Mouse (Mus musculus) Patski (cell line): ENCODE measurements around the gene Mns1. TPM values are rescaled to one million over a fixed set of nuclear protein-coding genes. Genes with fewer than 3 reads are reported as not detected.

Experiments
- ATAC-seq: fragments of 100-300 bp; one replicate; pipeline ENCODE4 v1.8.0; 2021
- CTCF ChIA-PET: fragments of 350-600 bp; sonication (Branson Sonifier 250); formaldehyde crosslinking; loops from one replicate; lab custom pipeline; 2022; ENCODE audit warnings: inconsistent platforms; lab: Charles Lee
- POLR2A ChIA-PET: fragments of 350-600 bp; sonication (Branson Sonifier 250); formaldehyde crosslinking; loops from one replicate; lab custom pipeline; 2022; ENCODE audit warnings: antibody characterized with exemption, inconsistent platforms; lab: Charles Lee
- DNase-seq: peaks from one replicate; pipeline ENCODE4 v3.0.0-alpha.2; 2011; ENCODE audit warnings: low read depth, low spot score
- H3K27me3 ChIP-seq: fragments of 371-371 bp; one replicate; pipeline ENCODE4 v1.5.1; 2021
- CTCF ChIP-seq: fragments of 100-300 bp; IDR thresholded peaks from one replicate; pipeline ENCODE4 v1.5.1; 2021
- in situ Hi-C: fragments of 300-500 bp; cut with MboI; formaldehyde crosslinking; loops from 3 replicates; pipeline ENCODE4 v1.11.1; 2018; ENCODE audit warnings: low pct_unique_long_range_greater_than_20kb, mixed read lengths
- polyA plus RNA-seq: library from polyadenylated mRNA; unstranded; gene quantifications from one replicate; pipeline ENCODE4 v1.2.3, GENCODE M21; 2021

The Mns1 gene
- polyA plus RNA-seq, 1 experiment from 2014 or later, result 5.5 TPM

DNA sequence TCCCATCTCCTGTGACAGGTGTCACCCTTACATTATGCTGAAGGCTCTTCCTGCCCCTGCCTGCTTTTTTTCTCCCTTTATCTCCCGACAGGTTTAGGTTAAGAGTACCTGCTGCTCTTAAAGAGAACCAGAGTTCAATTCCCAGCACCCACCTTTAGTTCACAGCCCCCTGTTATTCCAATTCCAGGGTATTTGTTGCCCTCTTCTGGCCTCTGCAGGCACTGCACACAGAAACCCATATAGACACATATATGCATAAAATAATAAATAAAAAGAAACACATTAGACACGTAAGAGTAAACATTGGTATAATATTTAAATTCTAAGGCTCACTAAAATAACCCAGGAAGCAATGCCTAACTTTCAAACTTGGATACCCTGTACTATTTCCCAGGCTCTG lies 15.1 kb upstream of the Mns1 start:
- ChIA-PET POLR2A (no interaction called here), CTCF (no interaction called here)
- peak; percentile 29 for TF ChIP-seq CTCF
- no peak for ATAC-seq
- H3K27me3 ChIP-seq, result peaks cover 12% of the 10 kb centered on the region
- no peak for DNase-seq
- in situ Hi-C loops, result no loop called here

DNA sequence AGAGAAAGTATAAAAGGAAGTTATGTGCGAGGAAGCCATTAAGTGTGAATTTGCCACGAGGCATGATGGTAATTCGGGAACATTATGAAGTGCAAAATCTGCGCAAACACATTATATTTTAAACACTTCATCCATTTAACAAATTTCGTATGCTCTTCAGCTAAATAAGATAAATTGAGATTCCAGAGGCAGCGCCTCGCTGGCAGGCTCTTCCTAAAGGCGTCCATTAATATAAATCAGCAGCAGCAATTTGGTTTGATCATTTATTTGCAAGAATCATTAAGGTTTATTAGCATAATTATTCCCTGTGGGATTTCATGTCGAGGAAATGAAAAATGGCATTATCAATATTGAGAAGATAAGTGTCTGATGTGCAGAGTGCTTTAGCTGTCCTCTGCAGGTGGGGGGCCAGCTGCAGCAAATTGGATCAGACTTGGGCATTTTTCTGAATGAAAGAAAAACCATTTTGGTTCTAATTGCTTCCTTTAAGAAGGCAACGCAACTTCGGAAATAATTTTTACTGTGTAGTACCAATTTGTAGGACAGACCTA lies 12.4 kb upstream of the Mns1 start:
- TF ChIP-seq CTCF, result no peak
- no peak for DNase-seq
- in situ Hi-C loops, result no loop called here
- ChIA-PET CTCF (no interaction called here), POLR2A (no interaction called here)
- peaks cover 28% of the 10 kb centered on the region for H3K27me3 ChIP-seq
- no peak for ATAC-seq

DNA sequence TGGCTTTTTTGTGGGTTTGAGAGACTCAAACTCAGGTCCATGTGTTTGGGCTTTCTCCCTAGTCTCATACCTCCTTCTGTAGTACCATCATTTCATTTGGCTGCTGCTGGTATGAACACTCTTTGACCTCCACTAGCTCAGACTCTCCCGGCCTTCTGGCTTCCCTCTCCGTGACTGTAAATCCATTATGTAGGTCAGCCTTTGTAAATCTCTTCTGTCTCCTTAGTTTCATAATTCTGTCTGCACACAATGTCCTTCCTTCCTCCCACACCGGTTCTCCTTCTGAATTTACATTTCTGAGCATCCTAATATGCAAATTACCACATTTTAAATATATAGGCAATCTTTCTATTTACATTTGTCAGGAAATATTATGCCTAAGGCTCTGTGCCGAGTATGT lies 9.9 kb upstream of the Mns1 start:
- POLR2A ChIA-PET, result no interaction called here
- no peak for DNase-seq
- ATAC-seq, result no peak
- TF ChIP-seq CTCF, result no peak
- in situ Hi-C loops, result no loop called here
- peaks cover 34% of the 10 kb centered on the region for H3K27me3 ChIP-seq
- CTCF ChIA-PET, result interaction anchor here (1.4 kb wide), 1 partner anchor 20 kb away, joined by 6 read pairs; no protein-coding TSS in a partner anchor

DNA sequence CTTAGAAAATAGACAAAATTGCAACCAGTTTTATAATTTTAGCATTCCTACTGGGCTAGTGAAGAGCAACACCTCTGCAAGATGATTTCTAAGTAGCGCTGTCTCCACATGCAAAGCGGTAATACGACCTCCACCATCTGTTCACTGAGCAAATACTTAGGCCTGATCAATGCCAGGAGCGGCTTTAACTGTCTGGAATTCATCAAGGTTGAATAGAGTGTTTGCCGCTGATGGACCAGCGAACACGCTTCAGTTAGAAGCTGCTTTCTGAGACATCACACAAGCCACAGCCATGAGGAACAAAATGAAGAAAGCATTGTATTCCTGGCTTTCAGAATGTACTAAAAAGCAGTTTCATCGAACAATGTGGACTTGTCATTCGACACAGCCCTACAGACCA lies 2.9 kb upstream of the Mns1 start:
- CTCF ChIA-PET, result interaction anchor here (1.2 kb wide), 1 partner anchor 11 kb away, joined by 4 read pairs; no protein-coding TSS in a partner anchor
- in situ Hi-C loops, result no loop called here
- no peak for TF ChIP-seq CTCF
- POLR2A ChIA-PET, result no interaction called here
- no peak for ATAC-seq
- DNase-seq, result no peak
- H3K27me3 ChIP-seq, result peaks cover 30% of the 10 kb centered on the region

DNA sequence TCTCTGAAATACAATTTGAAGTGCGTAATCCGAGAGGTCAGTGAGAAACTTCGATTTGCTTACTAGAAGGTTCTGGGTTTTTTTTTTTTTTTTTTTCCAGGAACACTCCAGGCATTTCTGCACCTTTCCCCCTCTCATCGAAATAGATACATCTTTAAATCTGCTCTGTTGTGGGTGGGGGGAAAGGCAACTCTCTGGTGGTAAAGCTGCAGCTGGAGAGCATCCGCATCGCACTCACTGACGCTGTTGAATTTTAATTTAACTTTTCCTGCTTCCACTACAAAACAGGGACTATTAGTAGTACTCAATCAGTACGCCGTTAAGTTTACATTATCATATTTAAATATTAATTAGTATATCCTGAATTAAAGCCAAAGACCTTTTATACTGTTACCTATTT lies 938 bp downstream of the Mns1 start:
- ChIA-PET CTCF (interaction anchor here (0.7 to 2.9 kb wide), 2 partner anchors 9 to 33 kb away, joined by 3 to 14 read pairs; no protein-coding TSS in a partner anchor), POLR2A (no interaction called here)
- ATAC-seq (no peak), DNase-seq (no peak)
- peaks cover 13% of the 10 kb centered on the region for H3K27me3 ChIP-seq
- in situ Hi-C loops, result no loop called here
- no peak for TF ChIP-seq CTCF

DNA sequence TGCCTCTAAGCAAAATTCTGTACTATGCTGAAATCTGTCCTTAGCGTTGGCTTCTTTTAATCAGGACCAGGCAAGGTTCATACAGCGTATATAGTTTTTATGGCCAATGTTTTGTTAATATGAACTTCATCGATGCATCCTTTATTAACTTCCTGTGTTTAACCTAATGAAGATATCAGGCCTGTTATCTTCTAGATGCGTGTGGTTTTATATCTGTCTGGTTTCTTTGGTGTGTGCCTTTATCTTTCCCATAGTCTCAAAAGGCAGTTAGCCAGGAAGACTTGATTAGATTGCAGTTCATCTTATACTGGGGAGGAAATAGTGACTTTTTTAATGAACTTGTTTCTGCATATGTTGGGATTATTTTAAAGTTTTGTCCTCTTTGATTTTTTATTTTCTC lies 2.5 kb downstream of the Mns1 start:
- ChIA-PET CTCF (no interaction called here), POLR2A (no interaction called here)
- in situ Hi-C loops, result no loop called here
- no peak for ATAC-seq
- no peak for TF ChIP-seq CTCF
- no peaks in the 10 kb centered on the region for H3K27me3 ChIP-seq
- no peak for DNase-seq

DNA sequence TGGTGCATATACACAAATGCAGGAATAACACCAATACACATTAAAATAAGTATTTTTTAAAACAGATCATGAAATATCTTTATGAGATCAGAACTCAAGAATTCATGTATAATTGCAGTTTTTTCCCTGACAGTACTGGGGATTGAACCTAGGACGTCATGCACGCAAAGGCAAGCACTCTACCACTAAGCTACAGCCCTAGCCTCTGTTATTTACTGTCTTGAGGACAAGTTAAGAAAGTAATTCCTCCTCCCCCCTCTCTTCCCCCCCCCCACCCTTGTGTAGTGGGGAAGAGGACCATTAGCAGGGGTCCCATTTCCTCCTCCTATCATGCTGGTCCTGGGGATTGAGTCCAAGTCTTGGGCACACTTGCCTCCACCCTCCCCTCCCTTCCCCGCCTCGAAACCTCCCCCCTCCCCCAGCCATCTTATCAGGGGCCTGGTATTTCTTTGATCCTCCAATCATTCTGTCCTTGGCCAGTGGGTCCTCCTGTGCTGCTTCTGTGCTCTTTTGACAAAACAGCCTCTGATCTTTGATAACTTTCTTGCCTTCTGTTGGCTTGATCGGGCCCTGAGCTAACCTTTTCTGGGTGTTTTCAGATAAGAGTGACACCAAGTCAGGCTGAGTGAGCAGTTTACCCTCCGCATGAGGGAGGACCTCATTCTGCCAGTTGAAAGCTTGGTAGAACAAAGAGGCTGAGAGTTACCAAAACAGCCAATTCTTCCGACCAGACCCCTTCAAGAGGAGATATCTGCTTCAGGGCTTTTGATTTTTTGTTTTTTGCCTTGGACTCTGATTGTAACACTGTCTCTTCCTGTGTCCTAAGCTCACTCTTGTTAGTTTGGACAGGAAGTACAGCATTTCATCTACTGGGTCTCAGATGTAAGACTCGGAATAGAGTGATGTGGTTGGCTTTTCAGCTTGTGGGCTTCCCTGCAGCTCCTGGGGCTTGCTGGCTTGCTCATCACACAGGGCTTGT lies 3.4 kb downstream of the Mns1 start:
- ATAC-seq (no peak), DNase-seq (no peak)
- H3K27me3 ChIP-seq, result no peaks in the 10 kb centered on the region
- POLR2A ChIA-PET, result interaction anchor here (0.6 kb wide), 1 partner anchor 689 kb away, joined by 4 read pairs; no protein-coding TSS in a partner anchor
- no peak for TF ChIP-seq CTCF
- in situ Hi-C loops, result no loop called here
- CTCF ChIA-PET, result interaction anchor here (1.5 kb wide), 1 partner anchor 39 kb away, joined by 3 read pairs; no protein-coding TSS in a partner anchor

DNA sequence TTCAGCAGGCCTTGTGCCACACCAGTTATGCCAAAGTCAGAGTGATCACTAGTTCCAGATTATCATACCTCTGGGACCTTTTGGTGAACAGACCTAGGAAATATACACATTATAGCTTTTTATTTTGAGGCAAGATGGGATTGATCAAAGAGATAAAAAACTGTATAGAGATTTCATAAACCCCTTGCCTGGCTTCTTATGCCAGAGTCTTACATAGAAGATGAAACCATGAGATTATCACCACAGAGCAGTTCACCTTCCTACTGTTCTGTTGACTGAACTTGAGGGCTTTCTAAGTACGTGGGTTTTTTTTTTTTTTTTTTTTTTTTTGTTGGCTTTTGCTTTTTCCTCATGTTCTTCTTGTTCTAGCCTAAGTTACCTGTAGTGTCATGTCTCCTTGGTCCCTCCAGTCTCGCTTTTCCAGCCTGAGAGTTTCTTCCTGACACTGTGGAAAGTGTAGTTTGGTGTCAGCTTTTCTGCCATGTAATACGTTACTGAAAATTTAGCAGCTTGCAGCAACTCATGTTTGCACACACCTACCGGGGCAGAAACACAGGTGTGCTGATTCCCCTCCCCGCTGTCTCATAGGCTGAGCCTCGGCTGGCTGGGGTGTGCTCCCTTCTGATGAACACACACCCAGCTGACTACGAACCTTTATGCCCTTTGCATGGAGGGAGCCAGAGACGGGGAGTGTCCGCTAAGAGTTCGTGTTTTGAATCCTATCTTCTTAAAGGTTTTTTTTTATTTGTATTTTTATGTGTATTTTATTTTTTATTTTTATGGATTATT lies 4.3 kb downstream of the Mns1 start:
- ATAC-seq (no peak), DNase-seq (no peak)
- ChIA-PET POLR2A (no interaction called here), CTCF (interaction anchor here (1.5 kb wide), 1 partner anchor 38 kb away, joined by 3 read pairs; no protein-coding TSS in a partner anchor)
- in situ Hi-C loops, result no loop called here
- no peaks in the 10 kb centered on the region for H3K27me3 ChIP-seq
- no peak for TF ChIP-seq CTCF

DNA sequence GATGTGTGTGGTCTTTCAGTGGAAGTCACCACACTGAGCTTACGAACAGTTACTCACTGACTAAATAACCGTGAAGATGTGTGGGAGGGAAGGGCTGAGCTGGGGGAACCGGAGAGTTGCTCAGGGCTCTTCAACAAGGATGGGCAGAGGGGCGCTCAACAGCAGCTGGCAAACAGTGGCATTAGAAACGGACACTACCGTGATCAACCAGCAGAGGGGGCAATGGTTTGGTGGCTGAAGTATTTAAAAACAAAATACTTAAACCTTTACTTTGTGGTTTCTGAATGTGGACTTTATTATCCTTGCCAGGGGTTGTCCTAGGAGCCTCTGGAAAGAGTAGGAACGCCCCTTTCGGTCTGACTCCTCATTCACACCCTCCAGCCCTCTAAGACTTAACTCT lies 10.2 kb downstream of the Mns1 start:
- ATAC-seq (no peak), DNase-seq (no peak)
- no peaks in the 10 kb centered on the region for H3K27me3 ChIP-seq
- in situ Hi-C loops, result no loop called here
- CTCF ChIA-PET, result interaction anchor here (1.0 to 5.2 kb wide), 5 partner anchors 10 to 61 kb away, joined by 3 to 36 read pairs (median 3); partner anchors contain the start of gene Mns1
- POLR2A ChIA-PET, result no interaction called here
- TF ChIP-seq CTCF, result peak; percentile 81

DNA sequence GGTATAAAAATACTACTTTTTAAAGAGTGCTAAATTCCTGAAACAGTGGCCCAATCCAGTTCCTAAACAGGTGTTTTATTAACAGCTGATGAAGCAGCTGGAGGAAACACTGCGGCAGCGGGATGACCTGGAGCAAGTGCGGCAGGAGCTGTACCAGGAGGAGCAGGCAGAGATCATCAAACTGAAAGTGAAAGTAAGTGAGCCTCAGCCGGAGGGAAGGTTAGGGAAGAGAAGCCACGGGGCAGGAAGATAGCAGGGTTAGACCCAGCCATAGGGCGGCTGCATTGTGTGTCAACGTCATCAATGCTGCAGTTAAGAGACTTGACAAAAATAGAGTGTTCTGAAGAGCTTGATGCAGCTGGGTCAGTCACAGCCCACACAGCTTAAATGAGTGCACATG lies 11.6 kb downstream of the Mns1 start:
- CTCF ChIA-PET, result interaction anchor here (1.5 to 5.2 kb wide), 3 partner anchors 8 to 18 kb away, joined by 5 to 36 read pairs (median 14); partner anchors contain the start of gene Mns1

More for the DNA sequence above, 11.6 kb downstream of the Mns1 start:
- in situ Hi-C loops, result no loop called here
- H3K27me3 ChIP-seq, result no peaks in the 10 kb centered on the region
- DNase-seq (no peak), ATAC-seq (no peak)
- POLR2A ChIA-PET, result no interaction called here
- no peak for TF ChIP-seq CTCF
